Mouse (Mus musculus): ENCODE results near the gene Ate1.

GRCm38 (mm10) chr7:130403346-130403745 lies 116.8 kb downstream of the Ate1 start:
- TF ChIP-seq CTCF (conservative IDR thresholded peaks at IDR 0.05; ENCODE audit: low read length): no peak
- no peak for TF ChIP-seq POU5F1 (IDR thresholded peaks at IDR 0.05; ENCODE audit: borderline replicate concordance, low read length)
- TF ChIP-seq NANOG (IDR thresholded peaks at IDR 0.05; ENCODE audit: borderline replicate concordance, low read length): no peak

Measured in E14TG2a.4 (cell line).